Mouse (Mus musculus): ENCODE measurements around the gene Cdkn2c. TPM values are rescaled to one million over a fixed set of nuclear protein-coding genes. Genes with fewer than 3 reads are reported as not detected.

Gene Cdkn2c
- 18.7 TPM for polyA plus RNA-seq (2015; fragmentation: Illumina TruSeq; extraction: RNeasy Lipid Tissue Mini Kit (QIAGEN cat#74804); ENCODE audit: insufficient read depth, low replicate concordance)

GRCm38 (mm10) chr4:109666461-109667269, at the start of gene Cdkn2c:
TSS of gene Cdkn2c (minus strand) at chr4:109667189.

DNA sequence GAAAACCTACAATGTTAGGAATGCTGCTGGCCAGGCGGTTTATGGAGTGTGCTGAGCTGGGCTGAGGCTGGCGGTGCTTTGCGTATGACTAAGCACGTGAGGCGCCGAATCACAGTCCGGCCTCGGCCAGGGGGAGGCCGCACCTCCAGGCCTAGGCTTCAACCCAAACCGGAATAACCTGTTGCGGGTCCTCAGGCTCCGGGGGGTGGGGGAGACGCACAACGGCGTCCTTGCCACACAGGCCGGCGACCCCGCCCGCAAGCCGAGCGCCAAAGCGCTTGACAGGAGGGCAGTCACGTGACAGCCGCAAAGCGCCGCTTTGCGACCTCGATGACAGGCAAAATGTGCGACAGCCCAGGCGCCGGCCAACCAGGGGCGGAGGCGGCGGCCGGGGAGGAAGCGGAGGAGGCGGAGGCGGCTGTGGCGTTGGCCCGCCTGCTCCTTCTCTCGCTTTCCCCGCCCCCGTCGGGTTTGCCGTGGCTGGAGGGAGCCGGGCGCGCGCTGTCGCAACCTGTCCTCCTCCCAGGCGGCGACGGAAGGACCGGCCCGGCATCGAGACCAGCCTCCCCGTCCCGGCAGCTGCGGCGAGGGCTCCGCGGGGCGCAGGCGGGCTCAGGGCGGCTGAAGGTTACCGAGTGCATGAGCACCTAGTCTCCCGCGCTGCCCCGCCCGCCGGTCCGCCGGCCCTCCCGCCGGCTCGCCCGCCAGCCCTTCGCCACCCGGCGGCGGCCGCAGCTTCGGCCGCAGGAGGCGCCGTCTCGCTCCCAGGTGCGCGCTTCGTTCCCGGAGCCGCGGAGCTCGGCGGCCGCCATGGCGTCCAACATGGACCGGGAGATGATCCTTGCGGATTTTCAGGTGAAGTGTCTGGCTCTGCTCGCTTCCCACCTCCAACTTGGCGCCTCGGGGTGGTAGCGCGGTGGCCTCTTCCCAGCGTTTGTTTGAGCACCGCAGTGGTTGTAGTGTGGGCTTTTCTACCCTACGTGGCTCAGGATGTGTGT, 9.5 kb upstream of the Cdkn2c start, which contains the start of gene Faf1:
Faf1 (plus strand) TSS at position 371 of the 998 bp plus-strand sequence.

Other genes with a start within 250 kb of the Cdkn2c start
- 76.6 TPM for gene Rnf11, start 182.5 kb downstream of the Cdkn2c start, polyA plus RNA-seq (2015; fragmentation: Illumina TruSeq; extraction: RNeasy Lipid Tissue Mini Kit (QIAGEN cat#74804); ENCODE audit: insufficient read depth, low replicate concordance)
- not detected for gene 4930522H14Rik, start 135.9 kb downstream of the Cdkn2c start, polyA plus RNA-seq (2015; fragmentation: Illumina TruSeq; extraction: RNeasy Lipid Tissue Mini Kit (QIAGEN cat#74804); ENCODE audit: insufficient read depth, low replicate concordance)
- 30.7 TPM for gene Faf1, start 9.4 kb upstream of the Cdkn2c start, polyA plus RNA-seq (2015; fragmentation: Illumina TruSeq; extraction: RNeasy Lipid Tissue Mini Kit (QIAGEN cat#74804); ENCODE audit: insufficient read depth, low replicate concordance)

Measured in spleen, adult 10 weeks (tissue).